Mouse (Mus musculus) kidney, postnatal 0 days (tissue): ENCODE results near the gene Nlrc3. TPM values are rescaled to one million over a fixed set of nuclear protein-coding genes. Genes with fewer than 3 reads are reported as not detected.

Source experiments
- ATAC-seq: fragments of 200-750 bp; cut with Nextera tagmentation; replicated peaks from 2 replicates; pipeline ENCODE4 v1.8.0; 2017; ENCODE audit warnings: low read depth, moderate number of reproducible peaks, moderate TSS enrichment, moderate library complexity; ENCODE audit not compliant: low FRiP score
- DNase-seq: peaks from one replicate; pipeline ENCODE4 v3.0.0-alpha.2; 2016; ENCODE audit warnings: low spot score
- H3K27ac ChIP-seq: fragments of 300-500 bp; sonication (generic); 2 replicates; pipeline ENCODE4 v1.5.1; 2014; ENCODE audit warnings: mild to moderate bottlenecking
- H3K27me3 ChIP-seq: fragments of 300-500 bp; sonication (generic); 2 replicates; pipeline ENCODE4 v1.6.1; 2014; ENCODE audit warnings: low read length, mixed read lengths; ENCODE audit not compliant: insufficient read depth
- H3K36me3 ChIP-seq: fragments of 300-500 bp; sonication (generic); 2 replicates; pipeline ENCODE4 v1.6.1; 2014; ENCODE audit warnings: low read length, mixed read lengths; ENCODE audit not compliant: insufficient read depth
- H3K4me1 ChIP-seq: fragments of 300-500 bp; sonication (generic); replicated peaks from 2 replicates; pipeline ENCODE4 v1.6.1; 2014; ENCODE audit warnings: antibody characterized with exemption, low read length, mixed read lengths; ENCODE audit not compliant: insufficient read depth
- H3K4me2 ChIP-seq: fragments of 300-500 bp; sonication (generic); 2 replicates; pipeline ENCODE4 v1.6.1; 2014; ENCODE audit warnings: mild to moderate bottlenecking, low read length, moderate library complexity, mixed read lengths
- H3K4me3 ChIP-seq: fragments of 300-500 bp; sonication (generic); replicated peaks from 2 replicates; pipeline ENCODE4 v1.5.1; 2014; ENCODE audit warnings: low read depth, low read length
- H3K9ac ChIP-seq: fragments of 300-500 bp; sonication (generic); 2 replicates; pipeline ENCODE4 v1.6.1; 2014; ENCODE audit warnings: low read depth, low read length
- H3K9me3 ChIP-seq: fragments of 300-500 bp; sonication (generic); replicated peaks from 2 replicates; pipeline ENCODE4 v1.6.1; 2016; ENCODE audit warnings: low read length, inconsistent platforms, mixed read lengths
- CTCF ChIP-seq: IDR thresholded peaks from 2 replicates; pipeline ENCODE4 v1.5.1; 2016; ENCODE audit warnings: antibody characterized with exemption, low read depth, mild to moderate bottlenecking, moderate library complexity
- WGBS: fragments of 180-500 bp; shearing (Covaris S2); extraction: QIAGEN DNeasy Blood & Tissue Kit; methylation state at CpG from one replicate; pipeline ENCODE4 v1.1.7; 2014; 5-methylcytosine and 5-hydroxymethylcytosine counted together
- microRNA-seq: library from miRNA; unstranded; fragments of <30 nt; microRNA quantifications from one replicate; pipeline ENCODE4, GENCODE M21; 2016
- polyA plus RNA-seq: library from polyadenylated mRNA; unstranded; fragments of >200 nt; fragmentation: Nextera tagmentation; extraction: Ambion mirVana; gene quantifications from 2 replicates; pipeline ENCODE4 v1.2.1, GENCODE M21; 2015

The Nlrc3 gene
- polyA plus RNA-seq, 1 experiment from 2014 or later: 1.1 TPM

- ATAC-seq (no peak), DNase-seq (peak; percentile 76)
- H3K9me3 ChIP-seq: no peaks in the 10 kb centered on the region
- no peaks in the 10 kb centered on the region for H3K4me1 ChIP-seq
- WGBS: 65% methylated on average over 9 of the region's 9 CpGs
- peak overlapping the region; percentile 58 for H3K27ac ChIP-seq
- peaks cover 28% of the 10 kb centered on the region; the same call in 1 of the 2 replicates for H3K36me3 ChIP-seq
- H3K9ac ChIP-seq: no peak overlapping the region
- H3K27me3 ChIP-seq: no peaks in the 10 kb centered on the region
- H3K4me3 ChIP-seq: no peak overlapping the region
- TF ChIP-seq CTCF: no peak
- no peak overlapping the region for H3K4me2 ChIP-seq
Observed at GRCm38 (mm10) chr16:3895173-3895792, 81.1 kb downstream of the Nlrc3 start.

Small RNA genes within 50 kb of the gene (microRNA-seq; reads per million reads assigned to microRNA genes)
- not detected for gene Gm23493

Other genes starting within 250 kb of the Nlrc3 start
- gene Zfp263, start 232.5 kb downstream of the Nlrc3 start, polyA plus RNA-seq: 29.6 and 32.2 TPM in 2 replicates
- not detected in 2 replicates for gene Olfr15, start 145.8 kb downstream of the Nlrc3 start, polyA plus RNA-seq
- gene Zfp174, start 129.4 kb downstream of the Nlrc3 start, polyA plus RNA-seq: 0.92 and 1.2 TPM in 2 replicates
- 40.9 and 45.1 TPM in 2 replicates for gene Naa60, start 104.3 kb downstream of the Nlrc3 start, polyA plus RNA-seq
- 3.3 and 4.2 TPM in 2 replicates for gene Zfp597, start 92.1 kb downstream of the Nlrc3 start, polyA plus RNA-seq
- gene Gm20695, start 92.0 kb downstream of the Nlrc3 start, polyA plus RNA-seq: 2.6 and 2.9 TPM in 2 replicates
- 11.0 and 11.4 TPM in 2 replicates for gene 1700037C18Rik, start 67.9 kb downstream of the Nlrc3 start, polyA plus RNA-seq
- gene Cluap1, start 67.8 kb downstream of the Nlrc3 start, polyA plus RNA-seq: 32.8 and 33.3 TPM in 2 replicates
- gene Slx4, start 27.1 kb upstream of the Nlrc3 start, polyA plus RNA-seq: 11.9 and 13.4 TPM in 2 replicates
- 6.8 and 7.8 TPM in 2 replicates for gene Dnase1, start 60.3 kb upstream of the Nlrc3 start, polyA plus RNA-seq
- 89.9 and 94.6 TPM in 2 replicates for gene Trap1, start 101.2 kb upstream of the Nlrc3 start, polyA plus RNA-seq
- gene Crebbp, start 237.4 kb upstream of the Nlrc3 start, polyA plus RNA-seq: 28.8 and 29.9 TPM in 2 replicates